Mouse (Mus musculus) Patski (cell line): ENCODE data around the gene Slc3a1. TPM values are rescaled to one million over a fixed set of nuclear protein-coding genes. Genes with fewer than 3 reads are reported as not detected.

Source experiments
- ATAC-seq: fragments of 100-300 bp; one replicate; pipeline ENCODE4 v1.8.0; 2021
- CTCF ChIA-PET: fragments of 350-600 bp; sonication (Branson Sonifier 250); formaldehyde crosslinking; loops from one replicate; lab custom pipeline; 2022; ENCODE audit warnings: inconsistent platforms; lab: Charles Lee
- POLR2A ChIA-PET: fragments of 350-600 bp; sonication (Branson Sonifier 250); formaldehyde crosslinking; loops from one replicate; lab custom pipeline; 2022; ENCODE audit warnings: antibody characterized with exemption, inconsistent platforms; lab: Charles Lee
- DNase-seq: peaks from one replicate; pipeline ENCODE4 v3.0.0-alpha.2; 2011; ENCODE audit warnings: low read depth, low spot score
- H3K27me3 ChIP-seq: fragments of 371-371 bp; one replicate; pipeline ENCODE4 v1.5.1; 2021
- CTCF ChIP-seq: fragments of 100-300 bp; IDR thresholded peaks from one replicate; pipeline ENCODE4 v1.5.1; 2021
- in situ Hi-C: fragments of 300-500 bp; cut with MboI; formaldehyde crosslinking; loops from 3 replicates; pipeline ENCODE4 v1.11.1; 2018; ENCODE audit warnings: low pct_unique_long_range_greater_than_20kb, mixed read lengths
- polyA plus RNA-seq: library from polyadenylated mRNA; unstranded; gene quantifications from one replicate; pipeline ENCODE4 v1.2.3, GENCODE M21; 2021

The Slc3a1 gene
- polyA plus RNA-seq: 0.33 TPM

- DNase-seq (no peak), ATAC-seq (no peak)
- in situ Hi-C loops: loop anchor here (10.0 kb wide), 2 partner anchors 57 to 153 kb away; no protein-coding TSS in a partner anchor
- ChIA-PET POLR2A (interaction anchor here (0.6 kb wide), 1 partner anchor 61 kb away, joined by 4 read pairs; no protein-coding TSS in a partner anchor), CTCF (no interaction called here)
- H3K27me3 ChIP-seq: no peaks in the 10 kb centered on the region
- TF ChIP-seq CTCF: no peak
Measured at GRCm38 (mm10) chr17:85028093-85028739, at the start of gene Slc3a1. TSS of gene Slc3a1 (plus strand) at chr17:85028376.

GRCm38 (mm10) chr17:84981721-84982120 is 46.5 kb upstream of the Slc3a1 start:
- DNase-seq: no peak
- no peak for TF ChIP-seq CTCF
- in situ Hi-C loops: no loop called here
- CTCF ChIA-PET: interaction anchor here (2.1 to 2.3 kb wide), 2 partner anchors 17 to 33 kb away, joined by 6 to 8 read pairs; no protein-coding TSS in a partner anchor
- H3K27me3 ChIP-seq: no peaks in the 10 kb centered on the region
- ATAC-seq: no peak
- POLR2A ChIA-PET: no interaction called here

- no peaks in the 10 kb centered on the region for H3K27me3 ChIP-seq
- CTCF ChIA-PET: interaction anchor here (1.1 kb wide), 1 partner anchor 22 kb away, joined by 3 read pairs; no protein-coding TSS in a partner anchor
- TF ChIP-seq CTCF: no peak
- in situ Hi-C loops: no loop called here
- POLR2A ChIA-PET: no interaction called here
- ATAC-seq (no peak), DNase-seq (no peak)
Measured at GRCm38 (mm10) chr17:84982735-84983134, 45.4 kb upstream of the Slc3a1 start.

GRCm38 (mm10) chr17:84986368-84986767 is 41.8 kb upstream of the Slc3a1 start:
- H3K27me3 ChIP-seq: no peaks in the 10 kb centered on the region
- ATAC-seq (no peak), DNase-seq (no peak)
- CTCF ChIA-PET: interaction anchor here (1.4 kb wide), 1 partner anchor 9 kb away, joined by 6 read pairs; no protein-coding TSS in a partner anchor
- POLR2A ChIA-PET: no interaction called here
- TF ChIP-seq CTCF: no peak
- in situ Hi-C loops: no loop called here

- DNase-seq (no peak), ATAC-seq (no peak)
- POLR2A ChIA-PET: interaction anchor here (0.6 kb wide), 1 partner anchor 104 kb away, joined by 6 read pairs; no protein-coding TSS in a partner anchor
- in situ Hi-C loops: no loop called here
- CTCF ChIA-PET: no interaction called here
- no peak for TF ChIP-seq CTCF
- H3K27me3 ChIP-seq: no peaks in the 10 kb centered on the region
Measured at GRCm38 (mm10) chr17:84987834-84988410, 40.3 kb upstream of the Slc3a1 start.

GRCm38 (mm10) chr17:84988514-84988913 is 39.7 kb upstream of the Slc3a1 start:
- in situ Hi-C loops: no loop called here
- DNase-seq: no peak
- POLR2A ChIA-PET: interaction anchor here (0.6 kb wide), 1 partner anchor 104 kb away, joined by 6 read pairs; no protein-coding TSS in a partner anchor
- no peak for TF ChIP-seq CTCF
- ATAC-seq: no peak
- H3K27me3 ChIP-seq: no peaks in the 10 kb centered on the region
- CTCF ChIA-PET: interaction anchor here (1.3 kb wide), 1 partner anchor 11 kb away, joined by 8 read pairs; no protein-coding TSS in a partner anchor

GRCm38 (mm10) chr17:84995844-84996243 is 32.3 kb upstream of the Slc3a1 start:
- no peak for DNase-seq
- no peaks in the 10 kb centered on the region for H3K27me3 ChIP-seq
- CTCF ChIA-PET: no interaction called here
- no peak for TF ChIP-seq CTCF
- POLR2A ChIA-PET: no interaction called here
- in situ Hi-C loops: no loop called here
- no peak for ATAC-seq

- TF ChIP-seq CTCF: no peak
- ChIA-PET CTCF (no interaction called here), POLR2A (no interaction called here)
- no peaks in the 10 kb centered on the region for H3K27me3 ChIP-seq
- DNase-seq (no peak), ATAC-seq (no peak)
- in situ Hi-C loops: no loop called here
Measured at GRCm38 (mm10) chr17:84997639-84998038, 30.5 kb upstream of the Slc3a1 start.

- ChIA-PET CTCF (interaction anchor here (2.1 kb wide), 1 partner anchor 10 kb away, joined by 8 read pairs; no protein-coding TSS in a partner anchor), POLR2A (no interaction called here)
- DNase-seq (no peak), ATAC-seq (no peak)
- no peak for TF ChIP-seq CTCF
- in situ Hi-C loops: no loop called here
- H3K27me3 ChIP-seq: no peaks in the 10 kb centered on the region
Measured at GRCm38 (mm10) chr17:84999636-85000035, 28.5 kb upstream of the Slc3a1 start.

GRCm38 (mm10) chr17:85013485-85013884 is 14.7 kb upstream of the Slc3a1 start:
- in situ Hi-C loops: no loop called here
- TF ChIP-seq CTCF: no peak
- DNase-seq (no peak), ATAC-seq (no peak)
- no peaks in the 10 kb centered on the region for H3K27me3 ChIP-seq
- ChIA-PET CTCF (interaction anchor here (1.7 to 2.2 kb wide), 2 partner anchors 10 kb away, joined by 7 read pairs; no protein-coding TSS in a partner anchor), POLR2A (no interaction called here)

- DNase-seq (no peak), ATAC-seq (no peak)
- POLR2A ChIA-PET: no interaction called here
- CTCF ChIA-PET: interaction anchor here (1.3 to 2.2 kb wide), 4 partner anchors 9 to 34 kb away, joined by 3 to 7 read pairs (median 6); no protein-coding TSS in a partner anchor
- no peak for TF ChIP-seq CTCF
- H3K27me3 ChIP-seq: no peaks in the 10 kb centered on the region
- in situ Hi-C loops: no loop called here
Measured at GRCm38 (mm10) chr17:85014632-85015031, 13.5 kb upstream of the Slc3a1 start.
